ENCODE assay signal across 27 mouse cellular contexts in the genomic region with DNA sequence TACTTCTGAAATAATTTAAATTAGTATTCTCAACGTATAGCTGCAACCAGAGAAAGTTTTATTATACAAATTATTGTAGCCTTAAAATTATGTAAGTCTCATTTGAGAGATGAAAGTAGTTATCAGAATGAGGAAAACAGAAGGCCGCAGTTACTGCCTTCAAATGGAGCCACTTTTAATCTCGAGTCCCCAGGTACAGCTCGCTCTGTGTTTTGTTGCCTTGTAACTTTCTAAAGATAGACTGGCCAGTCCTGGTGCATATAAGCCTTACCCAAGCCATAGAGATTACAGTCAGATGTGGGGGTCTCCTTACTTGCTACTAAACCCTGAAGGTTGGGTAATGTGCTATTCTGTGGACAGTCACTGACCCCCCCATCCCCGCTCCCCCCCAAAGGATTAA.
"Had no signal": no experiment of that assay in that cellular context is flagged by ENCODE, and none has a peak within 500 bp of the region (broad histone marks: within the 10 kb centered on the region; RNA-seq: fewer than 3 reads in every experiment).

No protein-coding gene starts in this region.

- H3K9me3 ChIP-seq: embryonic facial prominence, embryonic 10.5 days; embryonic facial prominence, embryonic 12.5 days; embryonic facial prominence, embryonic 13.5 days; embryonic facial prominence, embryonic 15.5 days; forebrain, embryonic 10.5 days; forebrain, embryonic 12.5 days; forebrain, embryonic 13.5 days; forebrain, embryonic 15.5 days had no signal

- H3K27me3 ChIP-seq: embryonic facial prominence, embryonic 12.5 days; embryonic facial prominence, embryonic 13.5 days; embryonic facial prominence, embryonic 15.5 days; forebrain, embryonic 12.5 days; forebrain, embryonic 13.5 days; forebrain, embryonic 15.5 days had no signal

- H3K36me3 ChIP-seq: embryonic facial prominence, embryonic 12.5 days; forebrain, embryonic 12.5 days; forebrain, embryonic 15.5 days had no signal

- H3K27ac ChIP-seq: embryonic facial prominence, embryonic 10.5 days; embryonic facial prominence, embryonic 12.5 days; embryonic facial prominence, embryonic 13.5 days; embryonic facial prominence, embryonic 15.5 days; forebrain, embryonic 10.5 days; forebrain, embryonic 12.5 days; forebrain, embryonic 13.5 days; forebrain, embryonic 15.5 days; gastrocnemius, adult 2 months; heart, adult 2 months had no signal

- H3K4me2 ChIP-seq: embryonic facial prominence, embryonic 12.5 days; embryonic facial prominence, embryonic 13.5 days; embryonic facial prominence, embryonic 15.5 days; forebrain, embryonic 12.5 days; forebrain, embryonic 13.5 days; forebrain, embryonic 15.5 days had no signal

- H3K4me3 ChIP-seq: embryonic facial prominence, embryonic 10.5 days; embryonic facial prominence, embryonic 12.5 days; embryonic facial prominence, embryonic 13.5 days; embryonic facial prominence, embryonic 15.5 days; erythroblast, embryonic 14.5 days; forebrain, embryonic 10.5 days; forebrain, embryonic 12.5 days; forebrain, embryonic 13.5 days; forebrain, embryonic 15.5 days; gastrocnemius, adult 2 months; heart, adult 2 months had no signal

- ATAC-seq: forebrain, embryonic 13.5 days; forebrain, embryonic 14.5 days; forebrain, embryonic 15.5 days; forebrain, embryonic 16.5 days; forebrain, postnatal 0 days had no signal

- H3K9ac ChIP-seq: embryonic facial prominence, embryonic 12.5 days; embryonic facial prominence, embryonic 13.5 days; embryonic facial prominence, embryonic 15.5 days; forebrain, embryonic 12.5 days; forebrain, embryonic 13.5 days; forebrain, embryonic 15.5 days; forebrain, postnatal 0 days had no signal

- H3K4me1 ChIP-seq: embryonic facial prominence, embryonic 10.5 days; embryonic facial prominence, embryonic 12.5 days; embryonic facial prominence, embryonic 13.5 days; embryonic facial prominence, embryonic 15.5 days had no signal

- DNase-seq: cerebellum, adult 8-10 months; cerebellum, adult 9-10 months; cerebellum, adult 9-11 months; cerebellum, postnatal 10 days; cerebellum, postnatal 14 days; cerebellum, postnatal 25 days; cerebellum, postnatal 36 days; embryo, embryonic 11 days; forebrain, postnatal 0 days; gastrocnemius, adult 2 months; gastrocnemius, postnatal 10 days; gastrocnemius, postnatal 14 days; gastrocnemius, postnatal 25 days; gastrocnemius, postnatal 36 days; heart, adult 18-20 months; heart, adult 2 months had no signal
